Mouse (Mus musculus) G1E (cell line): ENCODE results near the gene Pip5k1b. TPM values are rescaled to one million over a fixed set of nuclear protein-coding genes. Genes with fewer than 3 reads are reported as not detected.

ENCODE experiments used
- ATAC-seq: 2 replicates; pipeline ENCODE4 v1.8.0; 2016; ENCODE audit warnings: mild to moderate bottlenecking; ENCODE audit not compliant: insufficient number of reproducible peaks, poor library complexity, low FRiP score, severe bottlenecking; ENCODE audit errors: extremely low read depth
- DNase-seq: peaks from one replicate; pipeline ENCODE4 v3.0.0; 2012; ENCODE audit warnings: low spot score
- H3K27me3 ChIP-seq: 2 replicates; pipeline ENCODE4 v1.6.1; 2012; ENCODE audit warnings: mild to moderate bottlenecking, low read length, inconsistent platforms; ENCODE audit not compliant: insufficient read depth
- H3K36me3 ChIP-seq: replicated peaks from 2 replicates; pipeline ENCODE3; 2012; ENCODE audit warnings: mild to moderate bottlenecking, inconsistent platforms
- H3K4me1 ChIP-seq: 2 replicates; pipeline ENCODE4 v1.6.1; 2012; ENCODE audit warnings: low read depth, low read length, inconsistent platforms, mixed read lengths; ENCODE audit not compliant: insufficient read depth
- H3K4me3 ChIP-seq: 2 replicates; pipeline ENCODE4 v1.5.1; 2012; ENCODE audit warnings: low read depth, mild to moderate bottlenecking, inconsistent platforms, low read length, moderate library complexity, mixed read lengths
- H3K9me3 ChIP-seq: replicated peaks from 2 replicates; pipeline ENCODE4 v1.6.1; 2012; ENCODE audit warnings: inconsistent platforms
- CTCF ChIP-seq: IDR thresholded peaks from 2 replicates; pipeline ENCODE4 v1.5.1; 2012; ENCODE audit warnings: low read depth, low read length, inconsistent platforms, mixed read lengths
- GATA1 ChIP-seq: IDR thresholded peaks from 2 replicates; pipeline ENCODE4 v1.6.1; 2012; ENCODE audit warnings: borderline replicate concordance, low read length, inconsistent platforms, mixed read lengths
- GATA2 ChIP-seq: IDR thresholded peaks from 2 replicates; pipeline ENCODE4 v1.6.1; 2012; ENCODE audit warnings: low read depth, low read length, inconsistent platforms, borderline replicate concordance
- POLR2AphosphoS5 ChIP-seq: IDR thresholded peaks from 2 replicates; pipeline ENCODE4 v1.6.1; 2012; ENCODE audit warnings: low read depth, low read length, inconsistent platforms; ENCODE audit not compliant: insufficient replicate concordance
- TAL1 ChIP-seq: conservative IDR thresholded peaks from 2 replicates; pipeline ENCODE4 v1.6.1; 2012; ENCODE audit warnings: low read depth, low read length, inconsistent platforms, mixed read lengths
- polyA plus RNA-seq: library from polyadenylated mRNA; stranded (reverse); fragments of >175 nt; gene quantifications from 2 replicates; pipeline ENCODE4 v1.2.3, GENCODE M21; 2012
- total RNA-seq, 2 experiments: library from RNA; stranded (forward) in 1 of 2; stranded (reverse) in 1 of 2; fragments of 200-1000 nt in 1 of 2; fragments of >200 nt in 1 of 2; fragmentation: Nextera tagmentation in 1 of 2; gene quantifications; 2 replicates each; pipeline ENCODE4 v1.2.3; 2014 to 2017

Pip5k1b gene
- total and polyA plus RNA-seq, 3 experiments: 12.7 to 66.4 (median 23.6) TPM

- H3K9me3 ChIP-seq: no peaks in the 10 kb centered on the region
- peaks cover 12% of the 10 kb centered on the region; the same call in 1 of the 2 replicates for H3K4me1 ChIP-seq
- DNase-seq: no peak
- peaks cover 98% of the 10 kb centered on the region for H3K36me3 ChIP-seq
- no peak for TF ChIP-seq GATA2
- TF ChIP-seq CTCF: no peak
- no peak for TF ChIP-seq TAL1
- TF ChIP-seq POLR2AphosphoS5: no peak
- TF ChIP-seq GATA1: no peak
- H3K4me3 ChIP-seq: no peak overlapping the region
- no peak for ATAC-seq
- H3K27me3 ChIP-seq: no peaks in the 10 kb centered on the region
Observed at GRCm38 (mm10) chr19:24266046-24266830, 289.4 kb downstream of the Pip5k1b start.

- Histone ChIP-seq H3K9me3 (no peaks in the 10 kb centered on the region), H3K27me3 (no peaks in the 10 kb centered on the region), H3K4me1 (peaks cover 6% of the 10 kb centered on the region; the same call in 1 of the 2 replicates), H3K36me3 (peaks cover 97% of the 10 kb centered on the region), H3K4me3 (no peak overlapping the region)
- peak; percentile 57 for ATAC-seq
- DNase-seq: peak; percentile 73
- TF ChIP-seq TAL1: no peak
- no peak for TF ChIP-seq POLR2AphosphoS5
- no peak for TF ChIP-seq GATA2
- TF ChIP-seq GATA1: no peak
- TF ChIP-seq CTCF: peak; percentile 81
Observed at GRCm38 (mm10) chr19:24264991-24265390, 290.7 kb downstream of the Pip5k1b start.

GRCm38 (mm10) chr19:24262736-24263135, 292.9 kb downstream of the Pip5k1b start:
- H3K36me3 ChIP-seq: peaks cover 96% of the 10 kb centered on the region
- ATAC-seq (no peak), DNase-seq (no peak)
- no peaks in the 10 kb centered on the region for H3K9me3 ChIP-seq
- H3K4me1 ChIP-seq: 0 out of 2 replicates have a peak, but pooled peaks cover under 1% of the 10 kb centered on the region
- no peak for TF ChIP-seq CTCF
- no peak for TF ChIP-seq GATA2
- TF ChIP-seq TAL1: no peak
- no peak for TF ChIP-seq GATA1
- no peak for TF ChIP-seq POLR2AphosphoS5
- no peaks in the 10 kb centered on the region for H3K27me3 ChIP-seq
- no peak overlapping the region for H3K4me3 ChIP-seq

- Histone ChIP-seq H3K4me3 (no peak overlapping the region), H3K9me3 (no peaks in the 10 kb centered on the region), H3K27me3 (no peaks in the 10 kb centered on the region), H3K36me3 (peaks cover 72% of the 10 kb centered on the region), H3K4me1 (no peaks in the 10 kb centered on the region)
- DNase-seq: no peak
- no peak for ATAC-seq
- TF ChIP-seq CTCF (no peak), GATA1 (no peak), GATA2 (no peak), POLR2AphosphoS5 (no peak), TAL1 (no peak)
Observed at GRCm38 (mm10) chr19:24259390-24260351, 296.0 kb downstream of the Pip5k1b start.

- TF ChIP-seq TAL1 (no peak), POLR2AphosphoS5 (no peak), GATA2 (no peak), CTCF (no peak), GATA1 (no peak)
- no peak for DNase-seq
- H3K4me3 ChIP-seq: no peak overlapping the region
- no peaks in the 10 kb centered on the region for H3K9me3 ChIP-seq
- H3K4me1 ChIP-seq: no peaks in the 10 kb centered on the region
- H3K36me3 ChIP-seq: peaks cover 62% of the 10 kb centered on the region
- no peaks in the 10 kb centered on the region for H3K27me3 ChIP-seq
- no peak for ATAC-seq
Observed at GRCm38 (mm10) chr19:24258368-24258767, 297.3 kb downstream of the Pip5k1b start.

- TF ChIP-seq GATA2: no peak
- TF ChIP-seq POLR2AphosphoS5: no peak
- TF ChIP-seq CTCF: no peak
- no peak for TF ChIP-seq TAL1
- no peak for TF ChIP-seq GATA1
- DNase-seq (no peak), ATAC-seq (no peak)
- H3K4me1 ChIP-seq: no peaks in the 10 kb centered on the region
- H3K4me3 ChIP-seq: no peak overlapping the region
- H3K36me3 ChIP-seq: peaks cover 60% of the 10 kb centered on the region
- no peaks in the 10 kb centered on the region for H3K9me3 ChIP-seq
- no peaks in the 10 kb centered on the region for H3K27me3 ChIP-seq
Observed at GRCm38 (mm10) chr19:24257962-24258361, 297.7 kb downstream of the Pip5k1b start.
